Mouse (Mus musculus) hindbrain, embryonic 14.5 days (tissue): ENCODE measurements at regions not wholly inside any gene's neighbourhood (a gene's known extent, or its start where the extent isn't known, plus 50 kb on each side); places are given as distances from the start of the nearest gene placed in this dataset.

Source experiments
- ATAC-seq: fragments of 200-750 bp; cut with Nextera tagmentation; 2 replicates; pipeline ENCODE4 v1.8.0; 2017; ENCODE audit warnings: moderate number of reproducible peaks, mild to moderate bottlenecking, moderate TSS enrichment, moderate library complexity; ENCODE audit not compliant: low FRiP score
- DNase-seq: peaks from one replicate; pipeline ENCODE4 v3.0.0-alpha.2; 2015; ENCODE audit warnings: low spot score
- H3K27ac ChIP-seq: fragments of 300-500 bp; sonication (generic); 2 replicates; pipeline ENCODE4 v1.5.1; 2014; ENCODE audit warnings: mild to moderate bottlenecking, moderate library complexity
- H3K27me3 ChIP-seq: fragments of 300-500 bp; sonication (generic); 2 replicates; pipeline ENCODE4 v1.6.1; 2014; ENCODE audit warnings: mild to moderate bottlenecking, low read length, mixed read lengths; ENCODE audit not compliant: control insufficient read depth, insufficient read depth
- H3K36me3 ChIP-seq: fragments of 300-500 bp; sonication (generic); replicated peaks from 2 replicates; pipeline ENCODE4 v1.6.1; 2014; ENCODE audit not compliant: control insufficient read depth, insufficient read depth
- H3K4me1 ChIP-seq: fragments of 300-500 bp; sonication (generic); replicated peaks from 2 replicates; pipeline ENCODE4 v1.6.1; 2014; ENCODE audit warnings: antibody characterized with exemption, low read length, mixed read lengths; ENCODE audit not compliant: control insufficient read depth, insufficient read depth
- H3K4me2 ChIP-seq: fragments of 300-500 bp; sonication (generic); replicated peaks from 2 replicates; pipeline ENCODE4 v1.6.1; 2014; ENCODE audit warnings: mild to moderate bottlenecking, moderate library complexity
- H3K4me3 ChIP-seq: fragments of 300-500 bp; sonication (generic); replicated peaks from 2 replicates; pipeline ENCODE4 v1.5.1; 2014; ENCODE audit warnings: mild to moderate bottlenecking, low read length
- H3K9ac ChIP-seq: fragments of 300-500 bp; sonication (generic); 2 replicates; pipeline ENCODE4 v1.6.1; 2014
- H3K9me3 ChIP-seq: fragments of 300-500 bp; sonication (generic); 2 replicates; pipeline ENCODE4 v1.6.1; 2016; ENCODE audit warnings: low read length; ENCODE audit not compliant: control insufficient read depth
- WGBS: fragments of 180-500 bp; shearing (Covaris S2); extraction: QIAGEN DNeasy Blood & Tissue Kit; methylation state at CpG from one replicate; pipeline ENCODE4 v1.1.7; 2014; 5-methylcytosine and 5-hydroxymethylcytosine counted together

GRCm38 (mm10) chr13:107846621-107847178 is 197.5 kb upstream of the Smim15 start:
- ATAC-seq: no peak
- 28% methylated on average over 10 of the region's 10 CpGs for WGBS
- peaks cover 69% of the 10 kb centered on the region for H3K4me1 ChIP-seq
- peak overlapping the region; percentile 44 for H3K27ac ChIP-seq
- no peak for DNase-seq
- no peaks in the 10 kb centered on the region for H3K36me3 ChIP-seq
- H3K4me3 ChIP-seq: no peak overlapping the region
- no peak overlapping the region; the same call in 1 of the 2 replicates for H3K9ac ChIP-seq
- peak overlapping the region; percentile 25 for H3K4me2 ChIP-seq
- no peaks in the 10 kb centered on the region for H3K9me3 ChIP-seq
- no peaks in the 10 kb centered on the region for H3K27me3 ChIP-seq

GRCm38 (mm10) chr13:107845838-107846237 is 198.4 kb upstream of the Smim15 start:
- 65% methylated on average over 4 of the region's 4 CpGs for WGBS
- H3K4me1 ChIP-seq: peaks cover 61% of the 10 kb centered on the region
- no peak overlapping the region for H3K27ac ChIP-seq

GRCm38 (mm10) chr13:107844085-107844484 is 200.2 kb upstream of the Smim15 start:
- DNase-seq: no peak
- no peak for ATAC-seq
- H3K4me2 ChIP-seq: no peak overlapping the region
- H3K36me3 ChIP-seq: no peaks in the 10 kb centered on the region
- no peak overlapping the region for H3K27ac ChIP-seq
- no peak overlapping the region for H3K4me3 ChIP-seq
- H3K9ac ChIP-seq: no peak overlapping the region
- no peaks in the 10 kb centered on the region for H3K9me3 ChIP-seq
- no peaks in the 10 kb centered on the region for H3K27me3 ChIP-seq
- WGBS: 91% methylated on average over 4 of the region's 4 CpGs
- peaks cover 56% of the 10 kb centered on the region for H3K4me1 ChIP-seq

More at GRCm38 (mm10) chr13:107845838-107846237, 198.4 kb upstream of the Smim15 start:
- DNase-seq (no peak), ATAC-seq (no peak)
- Histone ChIP-seq H3K4me2 (no peak overlapping the region), H3K9ac (no peak overlapping the region), H3K36me3 (no peaks in the 10 kb centered on the region), H3K4me3 (no peak overlapping the region), H3K27me3 (no peaks in the 10 kb centered on the region), H3K9me3 (no peaks in the 10 kb centered on the region)

- Histone ChIP-seq H3K36me3 (no peaks in the 10 kb centered on the region), H3K4me1 (peaks cover 43% of the 10 kb centered on the region), H3K9ac (no peak overlapping the region), H3K4me2 (no peak overlapping the region), H3K27ac (no peak overlapping the region), H3K4me3 (no peak overlapping the region), H3K27me3 (no peaks in the 10 kb centered on the region), H3K9me3 (no peaks in the 10 kb centered on the region)
- 0 out of 2 replicates have a peak, but pooled peaks have one; percentile 39 for ATAC-seq
- no peak for DNase-seq
- 67% methylated on average over 9 of the region's 9 CpGs for WGBS
Observed at GRCm38 (mm10) chr13:107838126-107838715, 206.0 kb upstream of the Smim15 start.

- no peak for ATAC-seq
Observed at GRCm38 (mm10) chr13:107837206-107837952, 206.9 kb upstream of the Smim15 start.

GRCm38 (mm10) chr13:107835756-107836385 is 208.4 kb upstream of the Smim15 start:
- Histone ChIP-seq H3K9ac (no peak overlapping the region), H3K27me3 (no peaks in the 10 kb centered on the region), H3K4me1 (peaks cover 51% of the 10 kb centered on the region), H3K4me2 (no peak overlapping the region), H3K36me3 (no peaks in the 10 kb centered on the region), H3K27ac (no peak overlapping the region), H3K4me3 (no peak overlapping the region), H3K9me3 (no peaks in the 10 kb centered on the region)
- WGBS: 38% methylated on average over 9 of the region's 9 CpGs
- DNase-seq (no peak), ATAC-seq (no peak)

More at GRCm38 (mm10) chr13:107837206-107837952, 206.9 kb upstream of the Smim15 start:
- no peaks in the 10 kb centered on the region for H3K27me3 ChIP-seq
- H3K9ac ChIP-seq: no peak overlapping the region
- no peak for DNase-seq
- H3K4me2 ChIP-seq: no peak overlapping the region
- WGBS: 34% methylated on average over 5 of the region's 5 CpGs
- peaks cover 42% of the 10 kb centered on the region for H3K4me1 ChIP-seq
- no peak overlapping the region for H3K4me3 ChIP-seq
- no peaks in the 10 kb centered on the region for H3K36me3 ChIP-seq
- no peaks in the 10 kb centered on the region for H3K9me3 ChIP-seq
- no peak overlapping the region for H3K27ac ChIP-seq

- Histone ChIP-seq H3K27ac (no peak overlapping the region), H3K9ac (no peak overlapping the region), H3K4me3 (no peak overlapping the region), H3K36me3 (no peaks in the 10 kb centered on the region), H3K4me2 (no peak overlapping the region), H3K27me3 (no peaks in the 10 kb centered on the region), H3K4me1 (peaks cover 45% of the 10 kb centered on the region), H3K9me3 (no peaks in the 10 kb centered on the region)
- DNase-seq (no peak), ATAC-seq (no peak)
- WGBS: 60% methylated on average over 5 of the region's 5 CpGs
Observed at GRCm38 (mm10) chr13:107831997-107832396, 212.2 kb upstream of the Smim15 start.

GRCm38 (mm10) chr13:107831221-107831681 is 213.0 kb upstream of the Smim15 start:
- 2% methylated on average over 17 of the region's 17 CpGs for WGBS
- Histone ChIP-seq H3K27ac (no peak overlapping the region), H3K4me3 (peak overlapping the region; percentile 19), H3K9me3 (no peaks in the 10 kb centered on the region), H3K4me1 (peaks cover 40% of the 10 kb centered on the region), H3K36me3 (no peaks in the 10 kb centered on the region), H3K9ac (no peak overlapping the region), H3K27me3 (no peaks in the 10 kb centered on the region), H3K4me2 (peak overlapping the region; percentile 50)
- ATAC-seq (peak; percentile 98), DNase-seq (peak; percentile 94)

GRCm38 (mm10) chr13:107830281-107830680 is 214.0 kb upstream of the Smim15 start:
- peaks cover 41% of the 10 kb centered on the region for H3K4me1 ChIP-seq
- ATAC-seq: no peak
- no peak overlapping the region for H3K27ac ChIP-seq
- no peak overlapping the region for H3K4me2 ChIP-seq
- WGBS: 71% methylated on average over 2 of the region's 2 CpGs
- DNase-seq: no peak
- H3K4me3 ChIP-seq: no peak overlapping the region
- no peaks in the 10 kb centered on the region for H3K9me3 ChIP-seq
- no peak overlapping the region for H3K9ac ChIP-seq
- H3K27me3 ChIP-seq: no peaks in the 10 kb centered on the region
- H3K36me3 ChIP-seq: no peaks in the 10 kb centered on the region
